Mouse (Mus musculus) left cerebral cortex, adult 11 months (tissue): ENCODE results near the gene Fbxo45.
"Not testable (repeated sequence)": the region's sequence is repeated elsewhere in the genome, so short reads cannot be mapped to it uniquely, and the experiment has no call there.

ENCODE experiments used
- DNase-seq: peaks from one replicate; pipeline ENCODE4 v3.0.0; 2022; ENCODE audit warnings: low spot score

Gene Fbxo45

DNA sequence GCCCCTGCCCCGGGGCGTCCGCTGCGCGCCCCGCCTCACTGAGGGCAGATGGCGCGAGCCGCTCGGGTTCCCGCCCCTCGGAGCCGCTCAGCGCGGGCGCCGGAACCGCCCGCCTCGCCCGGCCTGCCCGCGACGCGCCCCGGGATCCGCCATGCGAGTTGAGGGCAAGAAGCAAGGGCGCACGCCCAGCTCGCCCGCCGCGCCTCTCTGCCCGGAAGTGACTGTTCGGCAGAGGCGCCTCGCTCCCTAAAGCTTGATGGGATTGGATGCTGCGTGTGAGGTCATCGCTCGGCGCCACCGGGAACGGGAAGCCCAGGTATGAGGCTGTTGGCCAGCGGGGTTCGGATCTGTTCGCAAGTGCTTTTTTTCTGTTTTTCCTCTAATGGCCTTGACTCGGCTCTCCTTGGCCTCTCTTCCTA, at the start of gene Fbxo45, which contains the start of gene Wdr53:
Gene Fbxo45, minus strand, starts transcription at position 207 of the 419 bp plus-strand sequence.
Gene Wdr53, plus strand, starts transcription at position 276 of the 419 bp plus-strand sequence.
- DNase-seq: peak; percentile 97

DNA sequence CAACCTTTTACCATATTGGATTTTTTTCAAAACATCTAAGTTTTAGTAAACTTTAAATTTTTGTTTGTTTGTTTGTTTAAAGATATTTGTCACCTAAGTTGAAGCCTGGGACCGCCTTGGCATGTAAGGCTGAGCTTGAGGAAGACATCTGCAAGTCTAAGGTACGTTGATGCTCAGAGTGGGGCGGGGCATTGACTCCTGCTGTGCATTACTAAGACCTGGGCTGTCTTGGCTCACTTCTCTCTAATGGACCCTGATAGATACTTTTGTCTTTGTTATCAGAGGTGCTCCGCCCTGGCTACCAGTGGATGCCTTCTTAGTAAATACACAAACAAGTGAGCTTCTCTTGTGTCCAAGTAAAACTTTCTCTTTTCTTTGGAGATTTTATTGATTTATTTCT, 44.9 kb upstream of the Fbxo45 start:
- DNase-seq: no peak

GRCm38 (mm10) chr16:32282608-32283007, 35.6 kb upstream of the Fbxo45 start:
- DNase-seq: no peak

DNA sequence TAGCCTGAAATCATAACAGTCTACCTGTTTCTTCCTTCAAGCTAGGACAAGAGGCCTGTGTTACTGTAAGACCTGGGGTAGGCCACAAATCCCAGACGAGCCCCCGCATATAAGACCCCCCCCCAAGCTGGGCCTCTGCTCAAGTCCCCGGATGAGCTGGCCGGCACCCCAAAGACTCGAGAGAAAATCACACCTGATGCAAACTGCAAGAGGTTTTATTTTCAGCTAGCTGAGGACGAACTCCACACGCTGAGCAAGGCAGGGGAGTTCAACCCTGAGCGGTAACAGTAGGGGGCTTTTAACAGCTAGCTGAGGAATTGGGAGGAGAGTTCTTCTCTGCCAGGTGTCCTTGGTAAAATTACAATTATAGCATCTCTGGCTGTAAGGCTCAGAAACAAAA, 33.3 kb upstream of the Fbxo45 start:
- no peak for DNase-seq

- no peak for DNase-seq
Observed at GRCm38 (mm10) chr16:32278396-32278795, 31.4 kb upstream of the Fbxo45 start.

DNA sequence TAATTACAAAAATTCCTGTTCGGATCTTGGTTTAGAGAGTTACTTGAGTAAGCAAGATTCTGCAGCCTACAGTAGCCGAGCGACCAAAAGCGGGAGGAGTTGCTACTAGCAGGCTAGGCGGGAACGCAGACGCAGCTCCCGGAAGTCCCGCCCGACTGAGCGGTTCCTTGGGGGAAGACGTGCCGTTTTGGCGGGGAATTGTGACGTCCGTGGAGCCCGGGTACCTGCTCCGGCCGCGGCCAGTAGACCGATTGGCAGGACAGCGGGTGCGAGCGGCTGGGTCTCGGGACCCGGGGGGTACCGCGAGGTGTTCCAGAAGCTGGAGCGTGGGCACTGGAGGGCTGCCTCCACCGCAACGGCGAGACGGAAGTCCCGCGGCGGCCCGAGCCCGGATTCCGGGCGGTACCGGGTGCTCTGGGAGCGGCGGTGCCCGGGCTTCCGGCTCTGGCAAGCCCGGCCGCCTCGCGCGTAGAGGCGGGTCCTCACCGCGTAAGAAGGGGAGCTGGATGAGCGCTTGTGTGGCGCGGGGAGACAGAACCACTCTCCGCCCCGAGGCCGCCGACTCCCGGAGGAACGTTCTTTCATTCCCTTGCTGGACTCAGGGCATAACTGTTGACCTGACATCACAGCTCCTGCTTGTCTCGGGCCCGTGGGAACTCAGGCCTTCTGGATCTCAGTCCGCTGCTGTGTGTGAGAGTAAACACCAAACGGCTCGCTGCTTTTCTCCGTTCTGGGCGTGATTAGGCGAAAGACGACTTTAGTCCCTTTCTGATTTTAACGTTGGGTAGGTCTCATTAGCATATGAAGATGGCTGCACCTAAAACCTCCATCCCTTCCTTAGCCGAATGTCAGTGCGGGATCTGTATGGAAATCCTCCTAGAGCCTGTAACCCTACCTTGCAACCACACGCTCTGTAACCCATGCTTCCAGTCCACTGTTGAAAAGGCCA, 30.6 kb upstream of the Fbxo45 start, which contains the start of gene Rnf168:
Gene Rnf168, plus strand, starts transcription at position 152 of the 949 bp plus-strand sequence.
- DNase-seq: peak; percentile 77

GRCm38 (mm10) chr16:32275830-32276229, 28.9 kb upstream of the Fbxo45 start:
- DNase-seq: no peak

DNA sequence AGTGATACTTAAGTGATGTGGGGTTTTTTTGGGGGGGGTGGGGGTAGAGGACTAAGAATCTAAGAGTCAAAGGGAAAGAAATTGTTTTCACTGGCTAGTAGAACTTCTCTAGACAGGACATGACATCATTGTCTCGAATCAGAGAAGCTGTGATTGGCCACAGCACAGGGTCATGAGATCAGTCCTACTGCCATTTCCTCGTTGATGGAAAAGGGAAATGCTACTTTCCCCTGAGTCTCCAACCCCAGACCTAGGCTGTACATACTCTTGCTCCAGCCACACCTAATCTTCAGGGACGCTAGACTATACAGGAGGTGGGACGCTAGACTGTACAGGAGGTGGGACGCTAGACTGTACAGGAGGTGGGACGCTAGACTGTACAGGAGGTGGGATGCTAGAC, 28.1 kb upstream of the Fbxo45 start:
- DNase-seq: no peak

GRCm38 (mm10) chr16:32273338-32273737, 26.4 kb upstream of the Fbxo45 start:
- DNase-seq: no peak

DNA sequence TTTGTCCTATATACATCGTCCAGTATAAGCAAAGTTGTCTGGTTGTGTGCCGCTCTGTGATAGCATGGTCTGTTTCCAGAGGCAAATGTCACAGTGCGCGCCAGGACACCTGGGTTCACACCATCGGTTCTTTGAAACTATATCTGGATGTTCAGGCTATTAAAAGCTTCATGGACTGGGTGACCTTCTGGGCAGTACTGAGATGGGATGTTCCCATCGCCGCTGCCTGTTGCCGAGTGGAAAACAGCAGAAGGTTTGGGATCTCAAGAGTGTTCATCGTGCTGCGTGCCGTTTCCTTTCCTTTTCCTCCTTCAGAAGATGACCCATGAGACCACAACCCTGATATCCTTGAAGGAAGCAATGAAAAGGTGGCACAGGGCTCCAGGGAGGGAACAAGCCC, 24.3 kb upstream of the Fbxo45 start, which contains the start of gene Smco1:
Gene Smco1, plus strand, starts transcription at position 178 of the 400 bp plus-strand sequence.
- DNase-seq: no peak

DNA sequence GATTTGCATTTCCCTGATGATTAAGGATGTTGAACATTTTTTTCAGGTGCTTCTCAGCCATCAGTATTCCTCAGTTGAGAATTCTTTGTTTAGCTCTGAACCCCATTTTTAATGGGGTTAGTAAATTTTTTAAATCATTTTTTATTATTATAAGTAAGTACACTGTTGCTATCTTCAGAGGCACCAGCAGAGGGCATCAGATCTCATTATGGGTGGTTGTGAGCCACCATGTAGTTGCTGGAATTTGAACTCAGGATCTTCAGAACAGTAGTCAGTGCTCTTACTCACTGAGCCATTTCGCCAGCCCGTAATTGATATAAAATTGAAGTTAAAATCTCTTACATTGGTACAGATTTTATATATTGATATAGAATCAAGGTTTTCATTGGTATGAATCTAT, 17.3 kb upstream of the Fbxo45 start:
- not testable (repeated sequence) for DNase-seq

- DNase-seq: peak; percentile 24
Observed at GRCm38 (mm10) chr16:32246351-32246791, 587 bp downstream of the Fbxo45 start.

DNA sequence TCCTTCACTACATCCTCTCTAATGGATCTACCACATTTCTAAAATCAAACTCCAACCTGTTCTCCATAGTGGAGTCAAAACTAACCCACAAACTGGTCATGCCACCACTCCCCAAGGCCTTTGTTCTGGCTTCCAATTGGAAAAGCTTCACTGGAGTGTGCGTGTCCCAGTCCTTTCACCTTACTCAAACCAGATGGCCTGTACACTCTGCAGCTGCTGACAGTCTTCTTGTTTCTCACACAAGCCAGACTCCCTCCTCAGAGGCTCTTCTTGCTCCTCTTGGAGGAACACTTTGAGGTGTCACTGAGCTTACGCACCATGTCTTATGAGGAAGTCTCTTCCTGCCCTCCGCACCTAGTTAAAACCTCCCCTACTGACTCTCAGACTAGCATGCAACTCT, 3.1 kb downstream of the Fbxo45 start:
- no peak for DNase-seq

GRCm38 (mm10) chr16:32239428-32240312, 7.3 kb downstream of the Fbxo45 start:
- DNase-seq: no peak

DNA sequence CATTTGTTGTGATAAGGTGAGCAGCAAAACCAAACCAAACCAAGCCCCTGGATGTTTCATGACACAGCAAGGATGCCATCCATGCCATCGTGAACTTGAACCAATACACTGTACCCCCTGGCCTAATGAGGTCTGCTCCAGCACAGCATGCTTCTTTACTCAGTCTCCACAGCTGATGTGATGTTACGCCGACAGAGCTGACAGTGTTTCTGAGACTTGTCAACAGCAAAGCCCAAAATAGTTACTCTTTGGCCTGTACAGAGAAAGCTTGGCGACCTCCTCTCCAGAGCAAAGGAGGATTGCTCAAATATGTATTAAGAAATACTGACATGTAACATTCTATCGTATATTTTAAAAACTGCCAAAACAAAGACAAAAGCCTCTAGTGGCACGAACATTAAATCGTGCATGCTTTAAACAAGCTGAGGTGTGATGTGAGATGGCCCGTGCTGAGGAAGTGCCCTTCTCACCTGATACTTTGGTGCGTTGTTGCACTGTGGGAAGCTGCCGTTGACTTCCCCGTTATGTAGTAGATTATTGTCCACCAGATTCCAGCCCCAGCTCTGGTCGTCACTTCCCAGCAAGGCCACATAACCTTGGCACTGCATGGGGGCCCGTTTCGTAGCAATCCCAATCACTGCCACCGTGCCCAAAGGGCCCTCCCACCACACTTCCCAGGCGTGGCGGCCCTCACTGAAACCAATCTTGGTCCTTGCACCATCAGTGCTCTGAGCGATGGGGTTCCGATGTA, 8.9 kb downstream of the Fbxo45 start:
- DNase-seq: no peak

GRCm38 (mm10) chr16:32232050-32232449, 14.9 kb downstream of the Fbxo45 start:
- not testable (repeated sequence) for DNase-seq

GRCm38 (mm10) chr16:32222399-32222798, 24.6 kb downstream of the Fbxo45 start:
- no peak for DNase-seq

DNA sequence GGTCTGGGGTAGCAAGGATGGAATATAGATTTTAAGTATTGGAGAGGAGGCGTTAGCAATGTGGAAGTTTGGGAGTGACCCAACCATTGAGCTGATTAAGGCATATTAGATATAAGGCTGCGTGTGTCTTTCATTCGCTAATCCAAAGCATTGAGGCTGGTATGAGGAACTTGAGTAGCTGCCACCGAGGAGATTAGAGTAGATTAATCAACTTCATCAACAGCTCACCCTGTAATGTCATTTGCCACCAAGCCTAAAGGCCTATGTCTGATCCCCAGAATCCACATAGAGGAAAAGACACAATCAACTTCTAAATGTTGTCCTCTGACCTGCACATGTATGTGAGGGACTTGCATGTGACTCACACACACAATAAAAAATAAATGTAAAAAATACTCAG, 25.2 kb downstream of the Fbxo45 start:
- DNase-seq: no peak

GRCm38 (mm10) chr16:32214804-32215576, 32.0 kb downstream of the Fbxo45 start:
- peak; percentile 28 for DNase-seq

DNA sequence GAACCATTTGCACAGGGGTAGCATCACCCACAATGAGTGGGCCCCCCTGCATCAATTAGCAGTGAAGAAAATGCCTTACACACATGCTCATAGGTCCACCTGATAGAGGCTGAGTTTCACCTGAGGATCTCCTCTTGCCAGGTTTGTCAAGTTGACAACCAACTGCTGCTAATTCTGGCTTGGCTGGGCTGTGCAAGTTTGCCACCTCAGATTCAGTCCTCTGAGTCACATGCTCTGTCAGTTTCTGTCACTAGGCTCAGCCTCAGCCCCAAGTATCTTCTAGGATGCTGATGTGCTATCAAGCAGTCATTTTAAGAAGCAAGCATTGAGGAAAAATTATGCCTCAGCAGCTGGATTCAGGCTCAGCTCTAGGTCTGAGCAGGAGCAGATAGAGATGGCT, 32.8 kb downstream of the Fbxo45 start:
- DNase-seq: no peak

- no peak for DNase-seq
Observed at GRCm38 (mm10) chr16:32204902-32205301, 42.1 kb downstream of the Fbxo45 start.
